Mouse (Mus musculus) lung, embryonic 16.5 days (tissue): ENCODE measurements around the gene Atrnl1. TPM values are rescaled to one million over a fixed set of nuclear protein-coding genes. Genes with fewer than 3 reads are reported as not detected.
"Not testable (repeated sequence)": the region's sequence is repeated elsewhere in the genome, so short reads cannot be mapped to it uniquely, and the experiment has no call there.

Experiments used
- ATAC-seq: fragments of 200-750 bp; cut with Nextera tagmentation; 2 replicates; pipeline ENCODE4 v1.8.0; 2017; ENCODE audit warnings: low read depth, mild to moderate bottlenecking, moderate library complexity
- H3K27ac ChIP-seq: fragments of 300-500 bp; sonication (generic); 2 replicates; pipeline ENCODE4 v1.5.1; 2014; ENCODE audit warnings: mild to moderate bottlenecking, control low read depth, low read length
- H3K27me3 ChIP-seq: fragments of 300-500 bp; sonication (generic); 2 replicates; pipeline ENCODE4 v1.6.1; 2014; ENCODE audit warnings: low read depth, low read length, mixed read lengths; ENCODE audit not compliant: control insufficient read depth, insufficient read depth
- H3K36me3 ChIP-seq: fragments of 300-500 bp; sonication (generic); 2 replicates; pipeline ENCODE4 v1.6.1; 2014; ENCODE audit warnings: low read length; ENCODE audit not compliant: control insufficient read depth, insufficient read depth
- H3K4me1 ChIP-seq: fragments of 300-500 bp; sonication (generic); replicated peaks from 2 replicates; pipeline ENCODE4 v1.6.1; 2014; ENCODE audit warnings: low read length, mixed read lengths; ENCODE audit not compliant: control insufficient read depth, insufficient read depth
- H3K4me2 ChIP-seq: fragments of 300-500 bp; sonication (generic); 2 replicates; pipeline ENCODE4 v1.6.1; 2014; ENCODE audit warnings: low read depth, low read length, control low read depth
- H3K4me3 ChIP-seq: fragments of 300-500 bp; sonication (generic); 2 replicates; pipeline ENCODE4 v1.5.1; 2014; ENCODE audit warnings: mild to moderate bottlenecking, low read length, control low read depth
- H3K9ac ChIP-seq: fragments of 300-500 bp; sonication (generic); 2 replicates; pipeline ENCODE4 v1.6.1; 2014; ENCODE audit warnings: low read length, control low read depth
- H3K9me3 ChIP-seq: fragments of 300-500 bp; sonication (generic); 2 replicates; pipeline ENCODE4 v1.6.1; 2016; ENCODE audit warnings: low read length; ENCODE audit not compliant: control insufficient read depth
- WGBS: fragments of 180-500 bp; shearing (Covaris S2); extraction: QIAGEN DNeasy Blood & Tissue Kit; methylation state at CpG from one replicate; pipeline ENCODE4 v1.1.7; 2014; 5-methylcytosine and 5-hydroxymethylcytosine counted together
- polyA plus RNA-seq: library from polyadenylated mRNA; unstranded; fragments of >200 nt; fragmentation: Nextera tagmentation; extraction: Ambion mirVana; gene quantifications from 2 replicates; pipeline ENCODE4 v1.2.1, GENCODE M21; 2015

The Atrnl1 gene
- polyA plus RNA-seq, 1 experiment from 2014 or later = 5.0 TPM

DNA sequence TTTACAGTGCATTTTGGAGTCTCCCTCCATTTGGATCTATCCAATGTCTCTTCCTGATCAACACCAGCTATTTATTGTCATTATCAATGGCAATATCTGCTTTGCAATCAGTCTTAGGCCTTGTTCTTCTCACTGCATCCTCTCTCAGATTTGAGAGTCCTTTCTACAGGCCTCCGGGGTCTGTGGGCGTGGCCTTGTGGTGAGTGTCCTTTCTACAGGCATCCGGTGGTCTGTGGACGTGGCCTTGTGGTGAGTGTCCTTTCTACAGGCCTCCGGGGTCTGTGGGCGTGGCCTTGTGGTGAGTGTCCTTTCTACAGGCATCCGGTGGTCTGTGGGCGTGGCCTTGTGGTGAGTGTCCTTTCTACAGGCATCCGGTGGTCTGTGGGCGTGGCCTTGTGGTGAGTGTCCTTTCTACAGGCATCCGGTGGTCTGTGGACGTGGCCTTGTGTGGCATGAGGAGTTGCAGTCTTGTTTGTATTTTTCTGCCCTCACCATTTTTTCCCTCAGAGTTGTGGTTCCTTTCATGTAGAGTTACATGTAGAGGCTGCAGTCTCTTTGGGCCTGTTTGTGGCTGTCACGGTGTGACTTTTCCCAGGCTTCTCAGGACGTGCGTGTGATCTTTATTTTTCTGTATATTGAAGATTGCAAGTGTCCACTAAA, 383.5 kb downstream of the Atrnl1 start:
- not testable (repeated sequence) for H3K27me3 ChIP-seq, ATAC-seq, H3K36me3 ChIP-seq, H3K27ac ChIP-seq, H3K9me3 ChIP-seq, H3K4me3 ChIP-seq, H3K4me2 ChIP-seq, H3K9ac ChIP-seq, H3K4me1 ChIP-seq
- 86% methylated on average over 15 of the region's 15 CpGs for WGBS

DNA sequence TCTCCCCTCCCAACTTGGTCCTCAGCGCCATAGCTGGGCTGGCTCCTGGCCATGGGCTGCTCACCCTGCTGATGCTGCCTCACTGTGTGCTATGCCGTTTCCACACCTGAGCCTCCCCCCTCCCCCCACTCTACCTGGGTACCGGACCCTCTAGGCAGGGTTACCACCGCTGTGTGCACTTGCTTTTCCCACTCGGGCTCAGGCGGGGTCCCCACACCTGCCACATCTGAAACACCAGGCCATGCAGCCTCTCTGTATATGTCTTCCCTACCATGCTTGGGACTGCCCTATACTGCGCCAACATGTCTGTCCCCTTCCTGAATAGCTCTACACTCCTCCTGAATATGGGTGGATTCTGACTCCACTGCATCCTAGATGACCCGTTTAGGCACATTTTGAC, 384.2 kb downstream of the Atrnl1 start:
- Histone ChIP-seq H3K9me3 (no peaks in the 10 kb centered on the region), H3K9ac (no peak overlapping the region), H3K36me3 (no peaks in the 10 kb centered on the region), H3K27me3 (no peaks in the 10 kb centered on the region), H3K4me2 (no peak overlapping the region), H3K27ac (no peak overlapping the region), H3K4me3 (no peak overlapping the region), H3K4me1 (no peaks in the 10 kb centered on the region)
- no peak for ATAC-seq
- 93% methylated on average over 8 of the region's 8 CpGs for WGBS

DNA sequence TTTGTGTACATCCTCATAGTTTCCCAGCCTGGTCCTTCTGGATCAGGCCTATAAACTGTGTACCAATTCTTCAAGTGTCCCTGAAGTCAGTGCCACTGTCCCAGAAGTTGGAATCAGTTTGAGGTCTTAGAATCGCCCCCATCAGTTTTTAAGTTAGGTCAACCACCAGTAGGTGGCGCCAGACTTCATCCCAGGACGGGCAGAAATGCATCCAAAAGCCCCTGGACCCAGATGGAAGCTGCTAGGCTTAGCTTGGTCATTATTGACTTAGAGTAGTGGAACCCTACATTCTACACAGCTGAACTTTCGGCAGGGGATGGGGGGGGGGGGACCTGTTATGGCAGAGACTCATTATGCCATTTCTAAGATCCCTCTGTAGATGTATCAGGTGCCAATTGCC, 387.1 kb downstream of the Atrnl1 start:
- Histone ChIP-seq H3K36me3 (no peaks in the 10 kb centered on the region), H3K4me1 (no peaks in the 10 kb centered on the region), H3K27me3 (no peaks in the 10 kb centered on the region), H3K4me3 (no peak overlapping the region), H3K4me2 (no peak overlapping the region), H3K27ac (no peak overlapping the region), H3K9ac (no peak overlapping the region), H3K9me3 (no peaks in the 10 kb centered on the region)
- WGBS = 36% methylated on average over 4 of the region's 4 CpGs
- ATAC-seq = no peak

DNA sequence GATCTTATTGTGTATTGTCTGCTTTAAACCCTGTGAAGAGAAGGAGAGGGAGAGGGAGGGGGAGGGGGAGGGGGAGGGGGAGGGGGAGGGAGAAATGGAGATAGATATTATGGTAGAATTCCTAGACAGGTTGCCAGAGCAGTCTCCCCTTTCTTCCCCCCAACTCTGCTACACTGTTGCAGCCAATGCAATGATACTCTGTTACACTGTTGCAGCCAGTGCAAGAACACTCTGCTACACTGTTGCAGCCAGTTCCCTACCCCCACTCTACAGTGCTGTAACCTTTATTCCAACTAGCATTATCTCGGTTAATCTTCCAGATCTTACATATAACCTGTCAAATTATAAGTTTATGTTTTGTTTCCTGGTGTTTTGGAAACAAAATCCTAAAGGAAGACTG, 400.8 kb downstream of the Atrnl1 start:
- no peaks in the 10 kb centered on the region for H3K27me3 ChIP-seq
- 82% methylated on average over 1 of the region's 1 CpGs for WGBS
- H3K4me3 ChIP-seq = no peak overlapping the region
- H3K36me3 ChIP-seq = no peaks in the 10 kb centered on the region
- ATAC-seq = no peak
- no peaks in the 10 kb centered on the region for H3K4me1 ChIP-seq
- no peak overlapping the region for H3K9ac ChIP-seq
- H3K9me3 ChIP-seq = no peaks in the 10 kb centered on the region
- H3K4me2 ChIP-seq = no peak overlapping the region
- H3K27ac ChIP-seq = no peak overlapping the region

DNA sequence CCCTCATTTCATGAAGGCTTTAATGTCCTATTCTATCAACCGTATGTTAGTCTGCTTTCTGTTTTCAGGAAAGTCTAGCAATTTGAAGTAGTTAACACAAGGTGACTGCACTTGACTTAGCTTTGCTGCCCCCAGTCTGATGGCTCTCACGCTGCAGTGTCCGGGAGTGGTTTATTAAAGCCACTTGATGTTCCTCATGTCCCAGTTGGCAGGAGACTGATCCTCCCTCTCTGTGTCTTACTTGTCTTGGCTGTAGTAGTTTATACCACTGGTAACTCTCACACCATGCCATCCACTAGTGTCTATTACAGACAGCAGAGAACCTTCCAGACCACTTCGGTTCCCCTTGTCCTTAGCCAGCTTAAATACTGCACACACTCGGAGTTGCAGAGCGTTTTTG, 404.9 kb downstream of the Atrnl1 start:
- Histone ChIP-seq H3K4me1 (no peaks in the 10 kb centered on the region), H3K27me3 (no peaks in the 10 kb centered on the region), H3K4me2 (no peak overlapping the region), H3K36me3 (no peaks in the 10 kb centered on the region), H3K4me3 (no peak overlapping the region), H3K27ac (no peak overlapping the region), H3K9ac (no peak overlapping the region), H3K9me3 (no peaks in the 10 kb centered on the region)
- 82% methylated on average over 6 of the region's 6 CpGs for WGBS
- no peak for ATAC-seq

DNA sequence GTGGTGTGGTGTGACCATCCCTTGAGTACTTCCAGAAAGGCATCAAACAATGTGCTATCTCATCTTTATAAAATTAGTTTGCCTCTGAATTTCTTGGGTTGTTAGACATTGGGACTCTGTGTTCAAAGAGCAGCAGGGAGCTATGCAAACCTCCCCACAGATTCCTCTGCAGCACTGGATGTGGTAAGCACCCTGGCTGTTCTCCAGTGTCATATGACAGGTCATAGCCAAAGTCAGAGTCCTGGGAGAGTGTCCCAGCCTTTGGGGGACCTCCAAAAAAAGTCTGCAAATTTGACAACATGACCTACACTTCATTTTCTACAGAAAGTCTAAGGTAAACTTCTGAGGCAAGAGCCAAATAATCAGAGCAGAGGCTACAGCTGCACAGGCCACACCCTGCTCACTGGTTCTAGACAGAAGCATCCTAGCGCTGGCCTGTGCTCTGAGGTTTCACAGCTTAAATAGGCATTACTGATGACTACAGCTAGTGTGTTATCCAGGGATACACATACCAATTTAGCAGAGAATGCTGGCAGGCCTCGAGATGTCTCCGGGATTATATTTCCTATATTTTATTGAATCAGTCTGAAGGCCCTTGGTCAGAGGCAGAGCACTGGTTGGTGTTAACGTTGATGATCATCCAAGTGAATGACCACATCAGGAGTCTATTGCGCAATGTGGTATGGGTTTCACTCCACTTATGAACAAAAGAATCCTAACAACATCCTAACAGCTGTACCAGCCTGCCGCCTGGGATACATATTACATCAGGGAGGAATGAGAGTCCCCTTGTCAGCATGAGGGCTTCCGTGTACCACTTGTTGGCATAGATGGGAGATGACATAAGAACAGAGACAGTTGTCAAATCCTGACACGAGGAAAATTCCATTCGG, 406.0 kb downstream of the Atrnl1 start:
- H3K9ac ChIP-seq = no peak overlapping the region
- no peak overlapping the region for H3K4me3 ChIP-seq
- WGBS = 75% methylated on average over 9 of the region's 9 CpGs
- no peaks in the 10 kb centered on the region for H3K9me3 ChIP-seq
- no peak overlapping the region for H3K4me2 ChIP-seq
- no peaks in the 10 kb centered on the region for H3K27me3 ChIP-seq
- H3K4me1 ChIP-seq = no peaks in the 10 kb centered on the region
- no peak overlapping the region for H3K27ac ChIP-seq
- ATAC-seq = peak; percentile 72
- H3K36me3 ChIP-seq = no peaks in the 10 kb centered on the region

DNA sequence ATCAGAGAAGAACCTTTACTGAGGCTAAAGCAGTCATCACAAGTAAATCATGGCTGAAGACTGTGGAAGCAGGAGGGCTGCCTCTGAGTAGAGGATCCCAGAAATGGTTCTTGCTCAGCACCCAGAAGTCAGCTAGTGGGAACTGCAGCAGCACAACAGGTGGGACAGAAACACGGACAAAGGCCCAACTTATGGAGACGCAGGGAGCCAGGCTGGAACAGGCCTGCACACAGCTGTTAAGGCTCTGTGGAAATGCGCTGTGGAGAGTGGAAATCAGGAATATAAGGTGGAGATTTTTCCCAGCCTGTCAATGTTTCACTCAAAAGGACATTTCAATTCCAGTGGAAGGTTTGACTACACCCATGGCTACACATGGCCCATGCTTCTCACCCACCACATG, 406.6 kb downstream of the Atrnl1 start:
- no peak overlapping the region for H3K27ac ChIP-seq
- H3K9me3 ChIP-seq = no peaks in the 10 kb centered on the region
- H3K4me1 ChIP-seq = no peaks in the 10 kb centered on the region
- 93% methylated on average over 3 of the region's 3 CpGs for WGBS
- no peaks in the 10 kb centered on the region for H3K27me3 ChIP-seq
- no peak for ATAC-seq
- H3K4me3 ChIP-seq = no peak overlapping the region
- no peak overlapping the region for H3K9ac ChIP-seq
- no peaks in the 10 kb centered on the region for H3K36me3 ChIP-seq
- H3K4me2 ChIP-seq = no peak overlapping the region

DNA sequence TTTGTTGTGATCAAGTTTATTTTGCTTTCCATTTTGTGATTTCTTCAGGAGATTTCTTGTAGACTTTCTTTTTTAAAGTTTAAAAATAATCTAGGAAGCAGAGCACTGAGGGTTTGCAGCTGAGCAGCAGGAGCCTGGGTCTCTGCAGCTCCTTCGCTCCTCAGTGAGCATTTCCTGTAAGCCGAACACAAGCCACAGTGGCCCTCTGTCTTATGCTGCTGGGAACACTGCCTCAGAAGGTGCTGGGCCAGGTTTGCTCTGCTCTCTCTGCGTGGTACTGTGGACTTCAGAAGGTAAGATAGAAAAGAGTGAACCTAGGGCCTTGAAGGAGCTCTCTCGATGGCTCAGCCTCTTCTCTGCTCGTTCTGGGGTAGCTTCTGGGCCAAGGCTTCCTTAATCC, 407.9 kb downstream of the Atrnl1 start:
- Histone ChIP-seq H3K4me3 (no peak overlapping the region), H3K9ac (no peak overlapping the region), H3K4me1 (no peaks in the 10 kb centered on the region), H3K4me2 (no peak overlapping the region), H3K27me3 (no peaks in the 10 kb centered on the region), H3K36me3 (no peaks in the 10 kb centered on the region), H3K27ac (no peak overlapping the region), H3K9me3 (no peaks in the 10 kb centered on the region)
- ATAC-seq = no peak
- WGBS = 79% methylated on average over 5 of the region's 5 CpGs

DNA sequence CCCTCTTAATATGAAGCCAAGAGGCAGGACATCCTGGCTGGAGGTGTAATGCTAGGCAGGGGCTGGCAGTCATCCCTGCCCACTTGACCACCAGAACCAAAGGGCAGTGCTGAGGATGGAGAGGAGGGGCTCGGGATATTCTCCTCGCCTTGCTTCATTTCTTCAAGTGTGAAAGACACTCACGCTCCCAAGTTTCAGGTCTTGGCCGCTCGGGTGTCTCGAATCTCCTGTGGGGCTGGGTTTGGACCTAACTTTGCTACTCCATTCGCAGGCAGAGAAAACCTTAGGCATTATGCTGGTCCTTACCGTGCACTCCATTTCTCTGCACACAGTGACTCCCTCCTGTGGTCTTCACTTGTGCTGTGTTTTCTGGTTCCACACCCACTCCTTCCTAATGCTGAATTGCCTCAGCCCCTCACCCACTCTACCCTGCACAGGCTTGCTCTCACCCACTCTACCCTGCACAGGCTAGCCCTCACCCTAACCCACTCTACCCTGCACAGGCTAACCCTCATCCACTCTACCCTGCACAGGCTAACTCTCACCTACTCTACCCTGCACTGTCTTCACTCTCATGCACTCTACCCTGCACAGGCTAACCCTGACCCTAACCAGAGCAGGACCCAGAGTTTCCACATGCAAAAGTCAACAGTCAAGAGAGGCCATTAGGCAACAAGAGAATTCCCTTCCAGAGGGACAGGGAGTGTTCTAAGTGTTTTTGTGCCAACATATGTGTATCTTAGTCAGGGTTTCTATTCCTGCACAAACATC, 410.9 kb downstream of the Atrnl1 start:
- no peaks in the 10 kb centered on the region for H3K9me3 ChIP-seq
- no peaks in the 10 kb centered on the region for H3K27me3 ChIP-seq
- H3K27ac ChIP-seq = no peak overlapping the region
- WGBS = 91% methylated on average over 8 of the region's 8 CpGs
- H3K36me3 ChIP-seq = no peaks in the 10 kb centered on the region
- ATAC-seq = no peak
- H3K4me2 ChIP-seq = no peak overlapping the region
- H3K9ac ChIP-seq = no peak overlapping the region
- no peaks in the 10 kb centered on the region for H3K4me1 ChIP-seq
- H3K4me3 ChIP-seq = no peak overlapping the region
